Mouse (Mus musculus): ENCODE measurements at regions not wholly inside any gene's neighbourhood (a gene's known extent, or its start where the extent isn't known, plus 50 kb on each side); places are given as distances from the start of the nearest gene placed in this dataset.
A peak's percentile ranks its signal among the peaks of the same experiment; 100 is the strongest.

DNA sequence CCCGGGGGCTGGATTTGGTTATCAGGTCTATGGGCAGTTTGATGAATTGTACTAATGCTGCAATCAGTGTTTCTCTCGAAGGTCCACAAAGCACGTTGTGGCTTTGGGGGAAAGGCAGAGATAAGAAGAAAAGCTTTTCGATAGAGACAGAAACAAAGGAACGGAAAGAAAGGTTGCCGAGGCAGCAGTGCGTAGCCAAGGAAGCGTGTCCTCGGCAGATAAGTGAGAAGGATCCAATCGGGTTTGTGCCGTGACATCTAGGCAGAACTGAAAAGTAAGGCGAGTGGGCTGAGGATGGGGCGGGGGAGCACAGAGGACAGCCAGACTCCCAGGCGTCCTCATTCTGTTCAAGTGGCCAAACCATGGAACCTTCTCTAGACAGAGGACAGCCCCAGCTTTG, 77.4 kb downstream of the Dad1 start:
- Histone ChIP-seq H3K4me1 (replicated peaks; ENCODE audit: control insufficient read depth, insufficient read depth, low read length) (0 out of 2 replicates have a peak, but pooled peaks cover 3% of the 10 kb centered on the region), H3K27ac (ENCODE audit: low read depth, low read length) (no peak overlapping the region), H3K27me3 (replicated peaks; ENCODE audit: control insufficient read depth, insufficient read depth, low read length) (no peaks in the 10 kb centered on the region), H3K4me2 (replicated peaks; ENCODE audit: low read depth) (0 out of 2 replicates have a peak overlapping the region, but pooled peaks have one; percentile 17), H3K9ac (ENCODE audit: low read depth, low read length) (no peak overlapping the region), H3K36me3 (ENCODE audit: control insufficient read depth, insufficient read depth) (no peaks in the 10 kb centered on the region), H3K4me3 (ENCODE audit: low read depth, low read length) (no peak overlapping the region), H3K9me3 (ENCODE audit: control insufficient read depth) (no peaks in the 10 kb centered on the region)
- WGBS: 59% methylated on average over 14 of the region's 14 CpGs
- ATAC-seq: no peak; the same call in 1 of the 2 replicates
- TF ChIP-seq CTCF (IDR thresholded peaks at IDR 0.05; ENCODE audit: low read depth): no peak

DNA sequence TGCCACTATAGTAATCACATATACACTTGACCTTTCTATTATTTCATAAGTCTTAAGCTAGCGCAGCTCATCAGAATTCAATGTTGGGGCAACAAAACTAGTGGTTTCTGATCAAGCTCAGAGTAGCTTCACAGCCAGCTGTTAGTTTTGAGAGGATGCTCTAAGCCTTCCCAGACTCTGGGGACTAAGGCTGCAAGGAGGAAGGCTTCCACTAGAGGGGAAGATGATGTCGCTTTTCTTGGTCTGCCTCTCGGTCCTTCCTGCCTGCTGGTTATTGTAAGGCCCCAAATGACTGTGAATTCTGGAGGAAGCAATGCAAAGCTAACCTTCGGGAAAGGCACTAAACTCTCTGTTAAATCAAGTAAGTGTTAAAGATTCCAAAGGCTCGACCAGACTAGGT, 78.4 kb downstream of the Dad1 start:
- no peak overlapping the region for H3K4me2 ChIP-seq (replicated peaks; ENCODE audit: low read depth)
- H3K27ac ChIP-seq (ENCODE audit: low read depth, low read length): no peak overlapping the region
- no peaks in the 10 kb centered on the region for H3K36me3 ChIP-seq (ENCODE audit: control insufficient read depth, insufficient read depth)
- peak; percentile 46 for TF ChIP-seq CTCF (IDR thresholded peaks at IDR 0.05; ENCODE audit: low read depth)
- no peak for ATAC-seq
- no peaks in the 10 kb centered on the region for H3K9me3 ChIP-seq (ENCODE audit: control insufficient read depth)
- H3K27me3 ChIP-seq (replicated peaks; ENCODE audit: control insufficient read depth, insufficient read depth, low read length): no peaks in the 10 kb centered on the region
- 0 out of 2 replicates have a peak, but pooled peaks cover 3% of the 10 kb centered on the region for H3K4me1 ChIP-seq (replicated peaks; ENCODE audit: control insufficient read depth, insufficient read depth, low read length)
- H3K4me3 ChIP-seq (ENCODE audit: low read depth, low read length): no peak overlapping the region
- 74% methylated on average over 5 of the region's 5 CpGs for WGBS
- H3K9ac ChIP-seq (ENCODE audit: low read depth, low read length): no peak overlapping the region

DNA sequence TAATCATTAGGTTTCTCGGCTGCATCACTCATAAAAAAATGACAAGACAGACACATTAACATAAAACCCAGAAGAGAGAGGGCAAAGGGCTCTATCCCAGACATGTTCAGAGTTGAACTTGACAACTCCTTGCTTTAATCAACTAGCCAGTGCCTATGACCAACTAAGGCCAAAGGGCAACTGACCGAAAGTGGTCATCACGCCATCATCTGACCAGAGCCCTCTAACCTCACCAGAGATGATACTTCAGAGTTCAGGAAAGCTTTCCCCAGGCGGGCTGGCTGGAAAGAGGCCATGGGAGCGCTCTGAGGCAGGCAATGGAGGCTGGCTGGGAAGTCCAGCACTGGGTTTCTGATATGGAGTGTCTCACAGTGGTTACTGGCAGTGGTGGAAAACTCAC, 80.6 kb downstream of the Dad1 start:
- Histone ChIP-seq H3K36me3 (ENCODE audit: control insufficient read depth, insufficient read depth) (no peaks in the 10 kb centered on the region), H3K4me3 (ENCODE audit: low read depth, low read length) (no peak overlapping the region), H3K27ac (ENCODE audit: low read depth, low read length) (peak overlapping the region; percentile 35; the same call in 1 of the 2 replicates), H3K4me1 (replicated peaks; ENCODE audit: control insufficient read depth, insufficient read depth, low read length) (0 out of 2 replicates have a peak, but pooled peaks cover 3% of the 10 kb centered on the region), H3K27me3 (replicated peaks; ENCODE audit: control insufficient read depth, insufficient read depth, low read length) (no peaks in the 10 kb centered on the region), H3K9me3 (ENCODE audit: control insufficient read depth) (no peaks in the 10 kb centered on the region), H3K9ac (ENCODE audit: low read depth, low read length) (no peak overlapping the region), H3K4me2 (replicated peaks; ENCODE audit: low read depth) (no peak overlapping the region)
- TF ChIP-seq CTCF (IDR thresholded peaks at IDR 0.05; ENCODE audit: low read depth): no peak
- ATAC-seq: peak; percentile 76
- 78% methylated on average over 5 of the region's 5 CpGs for WGBS

DNA sequence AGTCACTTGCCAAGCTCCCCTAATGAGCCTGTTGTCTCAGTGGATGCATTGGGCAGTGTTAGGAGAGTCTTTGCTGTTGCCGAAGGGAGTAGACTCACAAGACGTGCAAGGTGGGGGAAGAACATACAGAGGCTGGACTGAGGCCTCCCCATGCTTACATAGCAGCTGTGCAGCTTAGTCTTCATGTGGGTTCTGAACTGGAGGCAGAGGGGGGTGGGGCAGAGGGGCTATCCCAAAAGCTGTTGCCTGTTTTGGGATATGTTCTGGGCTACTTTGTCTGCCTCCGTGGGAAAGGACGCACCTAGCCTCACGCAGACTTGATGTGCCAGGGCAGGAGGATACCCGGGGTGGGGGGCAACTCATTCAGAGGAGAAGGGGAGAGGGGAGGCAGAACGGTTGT, 84.7 kb downstream of the Dad1 start:
- H3K4me2 ChIP-seq (replicated peaks; ENCODE audit: low read depth): no peak overlapping the region
- ATAC-seq: no peak
- no peaks in the 10 kb centered on the region for H3K36me3 ChIP-seq (ENCODE audit: control insufficient read depth, insufficient read depth)
- TF ChIP-seq CTCF (IDR thresholded peaks at IDR 0.05; ENCODE audit: low read depth): no peak
- no peaks in the 10 kb centered on the region for H3K4me1 ChIP-seq (replicated peaks; ENCODE audit: control insufficient read depth, insufficient read depth, low read length)
- no peaks in the 10 kb centered on the region for H3K27me3 ChIP-seq (replicated peaks; ENCODE audit: control insufficient read depth, insufficient read depth, low read length)
- H3K9me3 ChIP-seq (ENCODE audit: control insufficient read depth): no peaks in the 10 kb centered on the region
- 91% methylated on average over 7 of the region's 7 CpGs for WGBS
- no peak overlapping the region for H3K27ac ChIP-seq (ENCODE audit: low read depth, low read length)
- H3K4me3 ChIP-seq (ENCODE audit: low read depth, low read length): no peak overlapping the region
- no peak overlapping the region for H3K9ac ChIP-seq (ENCODE audit: low read depth, low read length)

DNA sequence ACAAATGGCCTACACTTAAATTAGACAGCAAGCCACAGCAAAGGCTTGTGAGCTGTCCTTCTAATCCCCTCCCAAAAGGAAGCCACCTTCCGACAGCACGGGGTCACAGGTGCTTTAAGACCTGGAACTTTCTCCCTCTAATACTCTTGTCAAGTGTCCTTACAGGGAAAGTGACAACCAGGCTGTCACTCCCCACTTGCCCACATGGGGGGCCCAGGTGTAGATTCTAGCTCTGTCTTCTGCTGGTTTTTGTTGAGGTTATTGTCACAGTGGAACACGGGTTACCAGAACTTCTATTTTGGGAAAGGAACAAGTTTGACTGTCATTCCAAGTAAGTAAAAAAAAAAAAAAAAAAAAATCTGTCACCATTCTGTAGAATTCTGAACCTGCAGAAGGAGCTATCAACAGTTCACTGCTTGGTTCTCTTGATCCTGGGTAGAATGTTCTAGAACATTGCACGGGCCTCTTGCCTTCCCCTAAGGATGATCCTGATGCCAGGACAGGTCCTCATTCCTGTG, 85.4 kb downstream of the Dad1 start:
- H3K9ac ChIP-seq (ENCODE audit: low read depth, low read length): no peak overlapping the region
- H3K27me3 ChIP-seq (replicated peaks; ENCODE audit: control insufficient read depth, insufficient read depth, low read length): no peaks in the 10 kb centered on the region
- H3K4me3 ChIP-seq (ENCODE audit: low read depth, low read length): no peak overlapping the region
- WGBS: 68% methylated on average over 4 of the region's 4 CpGs
- H3K36me3 ChIP-seq (ENCODE audit: control insufficient read depth, insufficient read depth): no peaks in the 10 kb centered on the region
- no peak overlapping the region for H3K4me2 ChIP-seq (replicated peaks; ENCODE audit: low read depth)
- no peaks in the 10 kb centered on the region for H3K4me1 ChIP-seq (replicated peaks; ENCODE audit: control insufficient read depth, insufficient read depth, low read length)
- no peaks in the 10 kb centered on the region for H3K9me3 ChIP-seq (ENCODE audit: control insufficient read depth)
- H3K27ac ChIP-seq (ENCODE audit: low read depth, low read length): no peak overlapping the region
- TF ChIP-seq CTCF (IDR thresholded peaks at IDR 0.05; ENCODE audit: low read depth): 0 out of 2 replicates have a peak, but pooled peaks have one; percentile 12
- ATAC-seq: no peak

DNA sequence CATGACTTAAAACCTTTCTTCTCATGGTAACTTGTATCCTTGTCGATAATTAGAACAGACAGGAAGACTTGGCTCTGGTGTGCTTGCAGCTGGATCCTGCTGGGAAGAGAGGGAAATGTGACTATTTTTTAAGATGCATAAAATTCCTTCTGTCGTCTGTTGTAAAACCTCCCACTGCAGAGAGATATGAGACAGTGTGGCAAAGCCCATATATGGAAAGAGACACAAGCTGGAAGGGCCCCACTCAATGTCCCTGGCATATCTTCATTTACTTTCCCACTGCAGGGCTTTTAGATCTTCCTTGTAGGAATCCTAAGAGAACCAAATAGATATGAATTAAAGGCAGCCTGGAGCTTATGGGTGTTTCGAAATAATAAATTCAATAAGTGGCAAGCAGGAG, 87.8 kb downstream of the Dad1 start:
- Histone ChIP-seq H3K36me3 (ENCODE audit: control insufficient read depth, insufficient read depth) (no peaks in the 10 kb centered on the region), H3K27me3 (replicated peaks; ENCODE audit: control insufficient read depth, insufficient read depth, low read length) (no peaks in the 10 kb centered on the region), H3K4me2 (replicated peaks; ENCODE audit: low read depth) (no peak overlapping the region), H3K9me3 (ENCODE audit: control insufficient read depth) (no peaks in the 10 kb centered on the region), H3K4me1 (replicated peaks; ENCODE audit: control insufficient read depth, insufficient read depth, low read length) (no peaks in the 10 kb centered on the region), H3K27ac (ENCODE audit: low read depth, low read length) (no peak overlapping the region), H3K9ac (ENCODE audit: low read depth, low read length) (no peak overlapping the region), H3K4me3 (ENCODE audit: low read depth, low read length) (no peak overlapping the region)
- no peak for ATAC-seq
- WGBS: 43% methylated on average over 3 of the region's 3 CpGs
- no peak for TF ChIP-seq CTCF (IDR thresholded peaks at IDR 0.05; ENCODE audit: low read depth)

DNA sequence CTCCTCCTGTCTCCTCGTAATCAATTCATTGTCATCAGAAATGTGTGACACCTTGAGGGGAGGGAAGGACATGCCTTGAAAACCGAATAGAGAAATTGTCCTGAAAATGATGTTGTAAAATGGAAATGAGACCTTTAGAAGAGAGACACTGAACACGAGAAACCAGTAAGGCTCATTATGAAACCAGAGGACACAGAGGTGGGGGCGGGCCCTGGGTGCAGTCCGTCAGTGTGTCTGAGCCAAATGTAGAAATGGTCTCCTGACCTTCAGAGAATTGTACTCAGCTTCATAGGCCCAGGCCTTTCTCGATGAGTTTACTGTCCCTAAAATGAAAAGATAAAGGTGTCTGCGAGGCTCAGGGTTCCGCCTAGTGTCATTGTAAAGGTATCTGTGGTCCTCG, 89.0 kb downstream of the Dad1 start:
- no peak for TF ChIP-seq CTCF (IDR thresholded peaks at IDR 0.05; ENCODE audit: low read depth)
- no peak overlapping the region for H3K27ac ChIP-seq (ENCODE audit: low read depth, low read length)
- no peaks in the 10 kb centered on the region for H3K36me3 ChIP-seq (ENCODE audit: control insufficient read depth, insufficient read depth)
- H3K9ac ChIP-seq (ENCODE audit: low read depth, low read length): no peak overlapping the region
- WGBS: 89% methylated on average over 9 of the region's 9 CpGs
- H3K27me3 ChIP-seq (replicated peaks; ENCODE audit: control insufficient read depth, insufficient read depth, low read length): no peaks in the 10 kb centered on the region
- no peak overlapping the region for H3K4me3 ChIP-seq (ENCODE audit: low read depth, low read length)
- ATAC-seq: no peak
- no peaks in the 10 kb centered on the region for H3K4me1 ChIP-seq (replicated peaks; ENCODE audit: control insufficient read depth, insufficient read depth, low read length)
- no peak overlapping the region for H3K4me2 ChIP-seq (replicated peaks; ENCODE audit: low read depth)
- no peaks in the 10 kb centered on the region for H3K9me3 ChIP-seq (ENCODE audit: control insufficient read depth)
